Mouse (Mus musculus): ENCODE measurements around the gene Scyl1.
A peak's percentile ranks its signal among the peaks of the same experiment; 100 is the strongest.
"Not testable (repeated sequence)": the region's sequence is repeated elsewhere in the genome, so short reads cannot be mapped to it uniquely, and the experiment has no call there.

The Scyl1 gene

GRCm38 (mm10) chr19:5803041-5803880, 32.0 kb upstream of the Scyl1 start:
- DNase-seq (ENCODE audit: low spot score in 2 of 2), result peak; percentile 99

- DNase-seq (ENCODE audit: low spot score in 2 of 2), result no peak
Observed at GRCm38 (mm10) chr19:5802787-5803040, 31.5 kb upstream of the Scyl1 start.

- peak; percentile 96 for DNase-seq (ENCODE audit: low spot score in 2 of 2)
Observed at GRCm38 (mm10) chr19:5802011-5802786, 31.0 kb upstream of the Scyl1 start.

- DNase-seq (ENCODE audit: low spot score in 2 of 2), result no peak
Observed at GRCm38 (mm10) chr19:5801432-5801964, 30.3 kb upstream of the Scyl1 start.

- DNase-seq (ENCODE audit: low spot score in 2 of 2), result no peak
Observed at GRCm38 (mm10) chr19:5800632-5801431, 29.6 kb upstream of the Scyl1 start.

GRCm38 (mm10) chr19:5800350-5800631, 29.1 kb upstream of the Scyl1 start:
- DNase-seq (ENCODE audit: low spot score in 2 of 2), result no peak

GRCm38 (mm10) chr19:5799566-5800349, 28.5 kb upstream of the Scyl1 start:
- no peak for DNase-seq (ENCODE audit: low spot score in 2 of 2)

- no peak for DNase-seq (ENCODE audit: low spot score in 2 of 2)
Observed at GRCm38 (mm10) chr19:5798700-5799479, 27.7 kb upstream of the Scyl1 start.

- DNase-seq (ENCODE audit: low spot score in 2 of 2), result no peak
Observed at GRCm38 (mm10) chr19:5797381-5798111, 26.3 kb upstream of the Scyl1 start.

GRCm38 (mm10) chr19:5796573-5797111, 25.4 kb upstream of the Scyl1 start:
- no peak for DNase-seq (ENCODE audit: low spot score in 2 of 2)

- DNase-seq (ENCODE audit: low spot score in 2 of 2), result no peak
Observed at GRCm38 (mm10) chr19:5795668-5796572, 24.7 kb upstream of the Scyl1 start.

- no peak for DNase-seq (ENCODE audit: low spot score in 2 of 2)
Observed at GRCm38 (mm10) chr19:5794771-5795576, 23.8 kb upstream of the Scyl1 start.

GRCm38 (mm10) chr19:5793917-5794770, 22.9 kb upstream of the Scyl1 start:
- DNase-seq (ENCODE audit: low spot score in 2 of 2), result not testable (repeated sequence)

GRCm38 (mm10) chr19:5793116-5793515, 21.9 kb upstream of the Scyl1 start:
- peak; percentile 54 to 61 for DNase-seq (ENCODE audit: low spot score in 2 of 2)

GRCm38 (mm10) chr19:5791329-5791728, 20.1 kb upstream of the Scyl1 start:
- no peak for DNase-seq (ENCODE audit: low spot score in 2 of 2)

- DNase-seq (ENCODE audit: low spot score in 2 of 2), result no peak
Observed at GRCm38 (mm10) chr19:5789066-5789465, 17.8 kb upstream of the Scyl1 start.

- DNase-seq (ENCODE audit: low spot score in 2 of 2), result no peak
Observed at GRCm38 (mm10) chr19:5788620-5789019, 17.4 kb upstream of the Scyl1 start.
